Mouse (Mus musculus) ES-Bruce4 (cell line): ENCODE results near the gene Syncrip.

ENCODE experiments used
- CTCF ChIP-seq: IDR thresholded peaks from one replicate; pipeline ENCODE4 v1.8.1; 2011; ENCODE audit warnings: low read depth, low read length
- EP300 ChIP-seq: IDR thresholded peaks from 2 replicates; pipeline ENCODE4 v1.6.1; 2011; ENCODE audit warnings: low read depth, low read length; ENCODE audit not compliant: insufficient read depth

DNA sequence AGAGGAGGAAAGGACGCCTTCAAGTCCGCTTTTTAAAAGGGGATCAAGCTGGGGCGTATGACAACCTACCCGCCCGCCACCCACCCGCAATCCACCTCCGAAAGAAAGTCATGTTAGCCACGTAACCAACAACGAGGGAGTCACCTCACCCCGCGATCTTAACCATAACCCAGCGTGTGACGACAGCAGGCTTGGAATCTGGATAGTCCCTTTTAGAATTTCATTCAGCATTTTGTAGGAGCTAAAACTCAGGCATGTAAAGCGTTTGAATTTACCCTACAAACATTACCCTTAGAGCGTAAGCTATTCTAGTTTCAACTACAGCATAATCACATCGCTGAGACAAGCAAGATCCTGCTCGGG lies 43.2 kb downstream of the Syncrip start:
- no peak for TF ChIP-seq CTCF
- no peak for TF ChIP-seq EP300
